Mouse (Mus musculus): ENCODE results near the gene Rnf212. TPM values are rescaled to one million over a fixed set of nuclear protein-coding genes. Genes with fewer than 3 reads are reported as not detected.

Rnf212 gene
- polyA plus RNA-seq, 2 experiments = 3.3 to 4.6 TPM

DNA sequence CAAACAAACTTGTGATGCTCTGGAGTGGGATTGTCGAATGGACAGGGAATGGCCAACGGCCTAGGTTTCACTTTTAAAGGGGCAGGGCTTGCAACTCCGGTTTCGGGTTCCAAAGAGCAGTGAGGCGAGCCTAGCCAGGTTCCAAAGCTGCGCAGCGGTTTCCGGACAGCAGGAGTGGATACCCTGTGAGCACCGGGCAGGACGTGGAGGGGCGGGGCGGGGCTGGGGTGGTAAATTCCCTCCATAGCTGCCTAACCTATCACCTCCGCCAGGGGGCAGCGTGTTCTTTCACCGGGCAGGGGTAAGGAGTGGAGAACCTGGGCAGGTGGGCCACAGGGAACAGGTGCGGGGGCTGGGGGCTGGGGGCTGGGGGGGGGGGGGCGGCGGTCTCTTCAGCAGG is 82.5 kb downstream of the Rnf212 start, which contains the start of gene Fgfrl1:
Gene Fgfrl1, plus strand, starts transcription at position 112 of the 400 bp plus-strand sequence.
- peak within 1 kb of the TSS; percentile 67 to 85 for H3K4me3 ChIP-seq (ENCODE audit: insufficient read depth in 1 of 2, low read depth in 2 of 2, low read length in 2 of 2)
- peaks cover 0 to 21% of the 10 kb centered on the region in 2 experiments; a peak in 3 of 4 replicates for H3K4me1 ChIP-seq (replicated peaks; ENCODE audit: control insufficient read depth in 2 of 2, insufficient read depth in 2 of 2, low read length in 1 of 2)
- no peak within 1 kb of the TSS; the same call in 1 of the 2 replicates for H3K27ac ChIP-seq
- no peak for ATAC-seq (ENCODE audit: insufficient read depth)
- H3K9ac ChIP-seq (replicated peaks) = peak within 1 kb of the TSS; percentile 43
- 2% methylated on average over 16 of the region's 18 CpGs for WGBS (ENCODE audit: insufficient replicate concordance)
- peak within 1 kb of the TSS; percentile 88 for H3K4me2 ChIP-seq (ENCODE audit: low read depth)
- H3K9me3 ChIP-seq (ENCODE audit: control insufficient read depth, low read length) = no peaks in the 10 kb centered on the region
- no peaks in the 10 kb centered on the region for H3K36me3 ChIP-seq (replicated peaks; ENCODE audit: control insufficient read depth, insufficient read depth, low read depth)
- no peaks in the 10 kb centered on the region for H3K27me3 ChIP-seq (ENCODE audit: control insufficient read depth, insufficient read depth, low read length)
- no peak for TF ChIP-seq EP300 (IDR thresholded peaks at IDR 0.05; ENCODE audit: low read depth)
- peak; percentile 85 for TF ChIP-seq CTCF (IDR thresholded peaks at IDR 0.05; ENCODE audit: low read depth)
- DNase-seq (ENCODE audit: low read depth in 3 of 3, low spot score in 3 of 3) = peak in 1 of 3 experiments; percentile 65

DNA sequence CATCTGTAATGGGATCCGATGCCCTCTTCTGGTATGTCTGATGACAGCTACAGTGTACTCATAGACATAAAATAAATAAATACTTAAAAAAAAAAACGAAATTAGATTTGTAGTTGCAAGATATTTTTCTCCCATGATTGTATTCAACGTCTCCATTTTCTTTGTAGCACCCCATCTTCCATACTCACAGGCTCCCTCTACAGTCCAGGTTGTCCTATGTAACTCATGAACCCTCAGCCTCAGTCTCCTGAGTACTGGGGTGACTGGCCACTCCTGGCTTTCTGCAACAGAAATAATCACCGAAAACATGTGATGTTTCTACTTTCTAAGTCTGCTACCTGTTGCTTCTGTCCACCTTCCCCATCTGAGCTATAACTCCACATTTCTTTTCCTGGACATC is 83.6 kb downstream of the Rnf212 start:
- TF ChIP-seq CTCF (IDR thresholded peaks at IDR 0.05; ENCODE audit: low read depth) (peak; percentile 54), EP300 (IDR thresholded peaks at IDR 0.05; ENCODE audit: low read depth) (no peak)
- 53% methylated on average over 4 of the region's 4 CpGs for WGBS (ENCODE audit: insufficient replicate concordance)
- no peak for ATAC-seq (ENCODE audit: insufficient read depth)
- no peak for DNase-seq (ENCODE audit: low read depth in 3 of 3, low spot score in 3 of 3)
- H3K27ac ChIP-seq = no peak overlapping the region
- H3K27me3 ChIP-seq (ENCODE audit: control insufficient read depth, insufficient read depth, low read length) = no peaks in the 10 kb centered on the region
- peaks cover 0 to 21% of the 10 kb centered on the region in 2 experiments; a peak in 3 of 4 replicates for H3K4me1 ChIP-seq (replicated peaks; ENCODE audit: control insufficient read depth in 2 of 2, insufficient read depth in 2 of 2, low read length in 1 of 2)
- no peak overlapping the region for H3K4me3 ChIP-seq (ENCODE audit: insufficient read depth in 1 of 2, low read depth in 2 of 2, low read length in 2 of 2)
- H3K9ac ChIP-seq (replicated peaks) = no peak overlapping the region
- no peaks in the 10 kb centered on the region for H3K9me3 ChIP-seq (ENCODE audit: control insufficient read depth, low read length)
- no peak overlapping the region for H3K4me2 ChIP-seq (ENCODE audit: low read depth)
- H3K36me3 ChIP-seq (replicated peaks; ENCODE audit: control insufficient read depth, insufficient read depth, low read depth) = no peaks in the 10 kb centered on the region

DNA sequence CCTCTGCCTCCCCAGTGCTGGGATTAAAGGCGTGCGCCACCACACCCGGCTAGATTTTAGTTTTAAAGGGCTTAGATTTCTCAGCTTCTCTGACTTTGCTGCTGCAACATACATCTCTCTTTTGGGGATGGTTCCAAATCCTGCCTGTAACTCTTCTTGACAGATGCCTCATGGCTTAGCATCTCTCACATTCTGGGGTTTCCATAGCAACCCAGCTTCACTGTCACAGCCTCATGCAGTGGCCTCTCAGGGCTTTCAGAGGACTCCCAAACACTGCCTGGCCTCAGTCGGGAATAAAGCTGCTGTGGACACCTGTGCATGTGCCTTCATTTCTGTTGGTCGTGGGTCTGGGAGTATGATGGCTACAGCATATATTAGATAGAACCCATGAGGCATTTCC is 85.7 kb downstream of the Rnf212 start:
- Histone ChIP-seq H3K27ac (no peak overlapping the region), H3K9me3 (ENCODE audit: control insufficient read depth, low read length) (no peaks in the 10 kb centered on the region), H3K4me2 (ENCODE audit: low read depth) (no peak overlapping the region), H3K4me1 (replicated peaks; ENCODE audit: control insufficient read depth in 2 of 2, insufficient read depth in 2 of 2, low read length in 1 of 2) (peaks cover 0 to 15% of the 10 kb centered on the region in 2 experiments; a peak in 3 of 4 replicates), H3K27me3 (ENCODE audit: control insufficient read depth, insufficient read depth, low read length) (no peaks in the 10 kb centered on the region), H3K4me3 (ENCODE audit: insufficient read depth in 1 of 2, low read depth in 2 of 2, low read length in 2 of 2) (no peak overlapping the region), H3K9ac (replicated peaks) (no peak overlapping the region), H3K36me3 (replicated peaks; ENCODE audit: control insufficient read depth, insufficient read depth, low read depth) (no peaks in the 10 kb centered on the region)
- WGBS (ENCODE audit: insufficient replicate concordance) = 68% methylated on average over 5 of the region's 5 CpGs
- no peak for DNase-seq (ENCODE audit: low read depth in 3 of 3, low spot score in 3 of 3)
- no peak for TF ChIP-seq CTCF (IDR thresholded peaks at IDR 0.05; ENCODE audit: low read depth)
- no peak for TF ChIP-seq EP300 (IDR thresholded peaks at IDR 0.05; ENCODE audit: low read depth)
- no peak for ATAC-seq (ENCODE audit: insufficient read depth)

DNA sequence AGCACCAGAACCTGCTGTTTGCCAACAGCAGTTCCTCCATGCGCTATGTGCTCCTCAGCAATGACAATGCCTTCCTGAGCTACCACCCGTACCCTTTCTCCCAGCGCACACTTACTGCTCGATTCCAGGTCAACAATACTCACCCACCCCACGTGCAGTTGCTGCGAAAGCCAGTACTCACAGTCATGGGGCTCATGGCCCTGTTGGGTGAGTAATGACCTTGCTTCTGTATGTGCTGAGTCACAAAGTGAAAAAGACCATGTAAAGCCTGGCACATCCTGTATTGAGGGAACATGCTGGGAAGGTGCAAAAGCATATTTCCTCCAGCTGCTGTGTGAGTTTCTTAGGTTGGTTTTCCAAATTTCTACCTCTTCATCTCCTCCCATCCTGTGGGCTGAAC is 93.9 kb downstream of the Rnf212 start:
- Histone ChIP-seq H3K4me1 (replicated peaks; ENCODE audit: control insufficient read depth in 2 of 2, insufficient read depth in 2 of 2, low read length in 1 of 2) (peaks cover 20 to 21% of the 10 kb centered on the region in 2 experiments), H3K36me3 (replicated peaks; ENCODE audit: control insufficient read depth, insufficient read depth, low read depth) (no peaks in the 10 kb centered on the region; the same call in 1 of the 2 replicates), H3K27ac (no peak overlapping the region), H3K4me2 (ENCODE audit: low read depth) (no peak overlapping the region), H3K4me3 (ENCODE audit: insufficient read depth in 1 of 2, low read depth in 2 of 2, low read length in 2 of 2) (no peak overlapping the region), H3K27me3 (ENCODE audit: control insufficient read depth, insufficient read depth, low read length) (no peaks in the 10 kb centered on the region), H3K9me3 (ENCODE audit: control insufficient read depth, low read length) (no peaks in the 10 kb centered on the region), H3K9ac (replicated peaks) (no peak overlapping the region)
- WGBS (ENCODE audit: insufficient replicate concordance) = 77% methylated on average over 6 of the region's 6 CpGs
- DNase-seq (ENCODE audit: low read depth in 3 of 3, low spot score in 3 of 3) (no peak), ATAC-seq (ENCODE audit: insufficient read depth) (no peak)
- TF ChIP-seq CTCF (IDR thresholded peaks at IDR 0.05; ENCODE audit: low read depth) (no peak), EP300 (IDR thresholded peaks at IDR 0.05; ENCODE audit: low read depth) (no peak)

DNA sequence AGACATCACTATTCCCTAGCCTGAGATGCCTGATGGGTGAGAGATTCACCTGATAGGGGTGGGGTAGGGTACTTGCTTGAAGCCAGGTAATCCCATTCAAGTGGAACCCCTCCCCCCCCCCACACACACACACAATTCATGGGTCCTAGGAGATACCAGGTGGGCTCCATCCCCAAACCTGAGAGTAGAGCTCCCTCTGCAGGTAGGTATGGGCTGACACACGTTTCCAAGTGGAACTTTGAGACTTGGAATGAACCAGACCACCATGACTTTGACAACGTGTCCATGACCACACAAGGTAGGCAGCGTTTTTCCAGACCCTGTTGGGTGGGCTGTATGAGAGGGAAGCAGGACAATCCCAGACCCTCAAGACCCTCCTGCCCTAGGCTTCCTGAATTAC is 94.9 kb downstream of the Rnf212 start:
- Histone ChIP-seq H3K9ac (replicated peaks) (no peak overlapping the region), H3K4me1 (replicated peaks; ENCODE audit: control insufficient read depth in 2 of 2, insufficient read depth in 2 of 2, low read length in 1 of 2) (peaks cover 30 to 31% of the 10 kb centered on the region in 2 experiments)
- WGBS (ENCODE audit: insufficient replicate concordance) = 35% methylated on average over 3 of the region's 3 CpGs

More for the DNA sequence above, 94.9 kb downstream of the Rnf212 start:
- DNase-seq (ENCODE audit: low read depth in 3 of 3, low spot score in 3 of 3) (no peak), ATAC-seq (ENCODE audit: insufficient read depth) (no peak)
- no peak for TF ChIP-seq EP300 (IDR thresholded peaks at IDR 0.05; ENCODE audit: low read depth)
- TF ChIP-seq CTCF (IDR thresholded peaks at IDR 0.05; ENCODE audit: low read depth) = peak; percentile 83
- Histone ChIP-seq H3K9me3 (ENCODE audit: control insufficient read depth, low read length) (no peaks in the 10 kb centered on the region), H3K27ac (no peak overlapping the region), H3K27me3 (ENCODE audit: control insufficient read depth, insufficient read depth, low read length) (no peaks in the 10 kb centered on the region), H3K4me3 (ENCODE audit: insufficient read depth in 1 of 2, low read depth in 2 of 2, low read length in 2 of 2) (no peak overlapping the region), H3K4me2 (ENCODE audit: low read depth) (no peak overlapping the region), H3K36me3 (replicated peaks; ENCODE audit: control insufficient read depth, insufficient read depth, low read depth) (no peaks in the 10 kb centered on the region; the same call in 1 of the 2 replicates)

Other genes starting within 250 kb of the Rnf212 start
- gene Cplx1, start 225.0 kb downstream of the Rnf212 start, polyA plus RNA-seq (2012; rRNA removed) = 0.23 TPM in 1 of 2 replicates, not detected in the other
- not detected in 2 replicates for gene Cplx1, start 225.0 kb downstream of the Rnf212 start, polyA plus RNA-seq (2014; fragmentation: Nextera tagmentation; extraction: Ambion mirVana)
- gene Gak, start 145.2 kb downstream of the Rnf212 start, polyA plus RNA-seq (2012; rRNA removed) = 19.4 and 22.6 TPM in 2 replicates
- 20.7 and 22.7 TPM in 2 replicates for gene Gak, start 145.2 kb downstream of the Rnf212 start, polyA plus RNA-seq (2014; fragmentation: Nextera tagmentation; extraction: Ambion mirVana)
- gene Tmem175, start 145.2 kb downstream of the Rnf212 start, polyA plus RNA-seq (2012; rRNA removed) = 8.2 and 11.1 TPM in 2 replicates
- gene Tmem175, start 145.2 kb downstream of the Rnf212 start, polyA plus RNA-seq (2014; fragmentation: Nextera tagmentation; extraction: Ambion mirVana) = 12.8 and 15.0 TPM in 2 replicates
- gene Idua, start 114.7 kb downstream of the Rnf212 start, polyA plus RNA-seq (2012; rRNA removed) = 3.0 and 3.1 TPM in 2 replicates
- 2.5 and 2.9 TPM in 2 replicates for gene Idua, start 114.7 kb downstream of the Rnf212 start, polyA plus RNA-seq (2014; fragmentation: Nextera tagmentation; extraction: Ambion mirVana)
- gene Dgkq, start 105.3 kb downstream of the Rnf212 start, polyA plus RNA-seq (2012; rRNA removed) = 4.7 TPM in 2 replicates
- 1.9 and 2.3 TPM in 2 replicates for gene Dgkq, start 105.3 kb downstream of the Rnf212 start, polyA plus RNA-seq (2014; fragmentation: Nextera tagmentation; extraction: Ambion mirVana)
- 15.3 and 17.9 TPM in 2 replicates for gene Slc26a1, start 99.4 kb downstream of the Rnf212 start, polyA plus RNA-seq (2012; rRNA removed)
- 12.6 and 15.5 TPM in 2 replicates for gene Slc26a1, start 99.4 kb downstream of the Rnf212 start, polyA plus RNA-seq (2014; fragmentation: Nextera tagmentation; extraction: Ambion mirVana)
- gene Fgfrl1, start 82.6 kb downstream of the Rnf212 start, polyA plus RNA-seq (2012; rRNA removed) = 11.0 and 12.7 TPM in 2 replicates
- 5.9 and 7.4 TPM in 2 replicates for gene Fgfrl1, start 82.6 kb downstream of the Rnf212 start, polyA plus RNA-seq (2014; fragmentation: Nextera tagmentation; extraction: Ambion mirVana)
- gene Tmed11, start 20.4 kb upstream of the Rnf212 start, polyA plus RNA-seq (2012; rRNA removed) = not detected in 2 replicates
- gene Tmed11, start 20.4 kb upstream of the Rnf212 start, polyA plus RNA-seq (2014; fragmentation: Nextera tagmentation; extraction: Ambion mirVana) = not detected in 2 replicates
- not detected in 2 replicates for gene Vmn2r8, start 33.9 kb upstream of the Rnf212 start, polyA plus RNA-seq (2012; rRNA removed)
- not detected in 2 replicates for gene Vmn2r8, start 33.9 kb upstream of the Rnf212 start, polyA plus RNA-seq (2014; fragmentation: Nextera tagmentation; extraction: Ambion mirVana)
- gene Vmn2r9, start 77.6 kb upstream of the Rnf212 start, polyA plus RNA-seq (2012; rRNA removed) = not detected in 2 replicates
- not detected in 2 replicates for gene Vmn2r9, start 77.6 kb upstream of the Rnf212 start, polyA plus RNA-seq (2014; fragmentation: Nextera tagmentation; extraction: Ambion mirVana)
- gene Vmn2r10, start 231.5 kb upstream of the Rnf212 start, polyA plus RNA-seq (2012; rRNA removed) = not detected in 2 replicates
- not detected in 2 replicates for gene Vmn2r10, start 231.5 kb upstream of the Rnf212 start, polyA plus RNA-seq (2014; fragmentation: Nextera tagmentation; extraction: Ambion mirVana)

All from liver, embryonic 14.5 days (tissue).